Mouse (Mus musculus): ENCODE results near the gene Rpain. TPM values are rescaled to one million over a fixed set of nuclear protein-coding genes. Genes with fewer than 3 reads are reported as not detected.
A peak's percentile ranks its signal among the peaks of the same experiment; 100 is the strongest.

The Rpain gene
- total and polyA plus RNA-seq, 2 experiments = 38.5 to 51.5 TPM

DNA sequence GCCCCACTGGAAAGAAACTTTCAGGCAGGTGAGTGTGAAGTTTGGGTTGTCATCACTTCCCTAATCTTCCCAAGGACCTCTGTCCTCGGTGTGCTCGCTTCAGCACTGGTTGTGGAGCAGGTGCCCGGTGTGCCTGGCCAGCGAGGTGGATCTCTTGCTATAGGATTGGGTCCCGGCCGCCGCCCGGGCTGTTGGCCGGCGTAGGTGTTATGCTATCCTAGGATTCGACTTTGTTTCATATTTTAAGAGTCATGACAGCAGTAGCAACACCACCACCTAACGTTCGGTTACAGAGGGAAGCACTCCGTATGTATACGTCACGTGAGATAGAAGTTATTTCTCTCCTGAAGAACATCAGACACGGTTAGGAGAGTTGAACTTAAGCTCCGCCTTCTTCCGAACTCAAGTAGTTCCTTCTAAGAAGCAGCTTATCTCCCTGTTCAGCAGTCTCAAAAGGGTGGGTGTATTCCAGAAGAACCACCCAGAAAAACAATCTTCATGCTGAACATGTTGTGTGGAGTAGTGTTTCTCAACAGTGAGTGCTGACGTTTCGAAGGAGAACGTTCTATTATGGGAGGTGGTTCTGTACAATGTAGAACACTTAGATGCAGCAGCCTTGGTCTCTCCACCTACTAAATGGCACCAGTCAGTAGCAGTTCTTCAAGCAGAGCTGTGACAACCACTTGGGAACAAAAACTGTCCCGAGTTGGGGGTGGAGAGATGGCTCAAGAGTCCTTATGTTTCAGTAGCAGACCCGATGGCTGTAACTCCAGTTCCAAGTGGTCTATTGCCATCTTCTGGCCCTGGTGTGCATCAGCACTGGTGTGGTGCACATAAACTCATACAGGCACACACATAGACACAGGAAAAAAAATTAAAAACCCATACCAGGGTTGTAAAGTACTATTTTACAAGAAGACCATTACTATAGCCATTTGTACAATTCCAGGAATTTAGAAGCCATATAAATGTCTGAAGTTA, 837 bp downstream of the Rpain start:
- Histone ChIP-seq H3K4me3 (ENCODE audit: insufficient read depth, low read depth, low read length) (peak overlapping the region; percentile 97), H3K79me2 (ENCODE audit: control insufficient read depth, insufficient read depth, low read length) (peaks cover 13% of the 10 kb centered on the region; the same call in 1 of the 2 replicates), H3K4me1 (ENCODE audit: control insufficient read depth, insufficient read depth, low read length) (peaks cover 13% of the 10 kb centered on the region), H3K27me3 (ENCODE audit: control insufficient read depth, insufficient read depth, low read length) (no peaks in the 10 kb centered on the region), H3K9ac (ENCODE audit: low read depth, low read length) (peak overlapping the region; percentile 84), H3K36me3 (ENCODE audit: control insufficient read depth, insufficient read depth, low read length) (peaks cover 21% of the 10 kb centered on the region), H3K27ac (replicated peaks; ENCODE audit: insufficient read depth, low read depth, low read length) (peak overlapping the region; percentile 79)
- TF ChIP-seq POLR2A (IDR thresholded peaks at IDR 0.05; ENCODE audit: extremely low read depth, insufficient read depth, low read length) = no peak
- TF ChIP-seq CTCF (IDR thresholded peaks at IDR 0.05; ENCODE audit: low read depth, low read length) = peak; percentile 32; the same call in 1 of the 2 replicates
- peak; percentile 55 for DNase-seq (ENCODE audit: extremely low read depth, low read depth, low spot score)
- 11% methylated on average over 24 of the region's 24 CpGs for WGBS

- no peaks in the 10 kb centered on the region for H3K27me3 ChIP-seq (ENCODE audit: control insufficient read depth, insufficient read depth, low read length)
- peak overlapping the region; percentile 79 for H3K27ac ChIP-seq (replicated peaks; ENCODE audit: insufficient read depth, low read depth, low read length)
- no peak overlapping the region for H3K4me3 ChIP-seq (ENCODE audit: insufficient read depth, low read depth, low read length)
- H3K9ac ChIP-seq (ENCODE audit: low read depth, low read length) = no peak overlapping the region
- peaks cover 13% of the 10 kb centered on the region for H3K4me1 ChIP-seq (ENCODE audit: control insufficient read depth, insufficient read depth, low read length)
- H3K79me2 ChIP-seq (ENCODE audit: control insufficient read depth, insufficient read depth, low read length) = peaks cover 13% of the 10 kb centered on the region; the same call in 1 of the 2 replicates
- TF ChIP-seq CTCF (IDR thresholded peaks at IDR 0.05; ENCODE audit: low read depth, low read length) (no peak), POLR2A (IDR thresholded peaks at IDR 0.05; ENCODE audit: extremely low read depth, insufficient read depth, low read length) (no peak)
- peaks cover 27% of the 10 kb centered on the region for H3K36me3 ChIP-seq (ENCODE audit: control insufficient read depth, insufficient read depth, low read length)
- 16% methylated on average over 1 of the region's 1 CpGs for WGBS
- peak; percentile 96 for DNase-seq (ENCODE audit: extremely low read depth, low read depth, low spot score)
Measured at GRCm38 (mm10) chr11:70972586-70972985, 2.6 kb downstream of the Rpain start.

DNA sequence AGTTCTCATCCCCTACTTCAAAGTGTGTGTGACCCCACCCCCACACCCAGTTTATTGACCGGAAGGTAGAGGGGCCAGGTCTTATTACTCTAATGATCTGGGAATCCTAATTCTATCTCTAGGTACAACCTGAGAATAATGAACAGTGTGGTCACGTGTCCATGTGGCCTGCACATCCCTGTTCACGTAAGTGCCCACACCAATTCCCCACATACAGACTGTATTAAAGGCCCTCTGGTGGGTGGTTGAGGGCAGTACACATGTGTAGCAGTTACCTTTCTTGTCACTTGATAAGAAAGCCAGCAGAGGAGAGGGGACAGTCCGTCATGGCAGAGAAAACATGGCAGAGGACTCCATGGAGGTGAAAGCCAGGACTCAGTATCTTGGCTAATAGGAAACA, 3.9 kb downstream of the Rpain start:
- TF ChIP-seq POLR2A (IDR thresholded peaks at IDR 0.05; ENCODE audit: extremely low read depth, insufficient read depth, low read length) (no peak), CTCF (IDR thresholded peaks at IDR 0.05; ENCODE audit: low read depth, low read length) (no peak)
- no peak overlapping the region for H3K27ac ChIP-seq (replicated peaks; ENCODE audit: insufficient read depth, low read depth, low read length)
- peaks cover 11% of the 10 kb centered on the region for H3K4me1 ChIP-seq (ENCODE audit: control insufficient read depth, insufficient read depth, low read length)

DNA sequence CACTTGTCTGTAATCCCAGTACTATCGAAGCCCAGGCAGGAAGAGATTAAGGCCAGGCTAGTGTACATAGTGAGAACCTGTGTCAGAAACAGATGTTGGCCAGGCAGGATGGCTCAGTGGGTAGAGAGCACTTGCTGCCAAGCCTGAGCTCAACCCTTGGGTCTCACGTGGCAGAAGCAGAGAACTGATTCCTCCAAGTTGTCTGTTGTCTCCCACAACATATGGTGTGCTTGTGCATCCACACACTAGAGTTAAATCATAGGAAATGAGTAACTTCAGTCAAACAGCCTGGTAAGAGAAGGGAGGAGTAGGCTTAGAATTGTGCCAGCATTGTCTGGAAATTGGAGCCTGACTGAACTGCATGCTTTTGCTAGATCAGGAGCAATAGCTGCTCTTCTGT, 5.2 kb downstream of the Rpain start:
- H3K36me3 ChIP-seq (ENCODE audit: control insufficient read depth, insufficient read depth, low read length) = peaks cover 40% of the 10 kb centered on the region
- no peak overlapping the region for H3K9ac ChIP-seq (ENCODE audit: low read depth, low read length)
- no peak for DNase-seq (ENCODE audit: extremely low read depth, low read depth, low spot score)
- TF ChIP-seq CTCF (IDR thresholded peaks at IDR 0.05; ENCODE audit: low read depth, low read length) = no peak
- no peak for TF ChIP-seq POLR2A (IDR thresholded peaks at IDR 0.05; ENCODE audit: extremely low read depth, insufficient read depth, low read length)
- 75% methylated on average over 2 of the region's 2 CpGs for WGBS
- no peak overlapping the region for H3K27ac ChIP-seq (replicated peaks; ENCODE audit: insufficient read depth, low read depth, low read length)
- H3K4me1 ChIP-seq (ENCODE audit: control insufficient read depth, insufficient read depth, low read length) = peaks cover 8% of the 10 kb centered on the region
- H3K79me2 ChIP-seq (ENCODE audit: control insufficient read depth, insufficient read depth, low read length) = 0 out of 2 replicates have a peak, but pooled peaks cover 6% of the 10 kb centered on the region
- H3K4me3 ChIP-seq (ENCODE audit: insufficient read depth, low read depth, low read length) = no peak overlapping the region
- H3K27me3 ChIP-seq (ENCODE audit: control insufficient read depth, insufficient read depth, low read length) = no peaks in the 10 kb centered on the region

More for the DNA sequence above, 3.9 kb downstream of the Rpain start:
- 81% methylated on average over 4 of the region's 4 CpGs for WGBS
- Histone ChIP-seq H3K27me3 (ENCODE audit: control insufficient read depth, insufficient read depth, low read length) (no peaks in the 10 kb centered on the region), H3K36me3 (ENCODE audit: control insufficient read depth, insufficient read depth, low read length) (peaks cover 37% of the 10 kb centered on the region), H3K79me2 (ENCODE audit: control insufficient read depth, insufficient read depth, low read length) (peaks cover 13% of the 10 kb centered on the region; the same call in 1 of the 2 replicates), H3K9ac (ENCODE audit: low read depth, low read length) (no peak overlapping the region), H3K4me3 (ENCODE audit: insufficient read depth, low read depth, low read length) (no peak overlapping the region)
- DNase-seq (ENCODE audit: extremely low read depth, low read depth, low spot score) = no peak

DNA sequence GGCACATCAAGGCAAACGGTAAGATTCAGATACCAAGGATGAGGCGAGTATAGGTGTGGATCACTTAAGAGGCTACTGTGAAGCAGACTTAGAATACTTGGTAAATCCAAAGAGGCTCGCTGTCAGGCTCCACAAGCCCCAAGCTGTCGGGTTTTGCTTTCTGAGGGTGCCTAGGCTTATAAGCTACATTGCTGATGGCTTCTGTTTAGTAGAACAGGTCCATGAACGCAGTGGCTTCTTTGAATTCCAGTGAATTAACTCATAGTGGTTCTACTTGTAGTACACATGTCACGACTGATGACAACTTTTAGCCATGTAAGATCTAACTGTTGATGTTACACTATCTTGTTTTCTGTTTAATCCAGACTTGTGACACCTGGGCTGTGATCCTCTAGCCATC, 7.3 kb downstream of the Rpain start:
- Histone ChIP-seq H3K27me3 (ENCODE audit: control insufficient read depth, insufficient read depth, low read length) (no peaks in the 10 kb centered on the region), H3K27ac (replicated peaks; ENCODE audit: insufficient read depth, low read depth, low read length) (no peak overlapping the region), H3K36me3 (ENCODE audit: control insufficient read depth, insufficient read depth, low read length) (peaks cover 41% of the 10 kb centered on the region), H3K9ac (ENCODE audit: low read depth, low read length) (no peak overlapping the region), H3K79me2 (ENCODE audit: control insufficient read depth, insufficient read depth, low read length) (0 out of 2 replicates have a peak, but pooled peaks cover 5% of the 10 kb centered on the region), H3K4me1 (ENCODE audit: control insufficient read depth, insufficient read depth, low read length) (peaks cover 11% of the 10 kb centered on the region), H3K4me3 (ENCODE audit: insufficient read depth, low read depth, low read length) (no peak overlapping the region)
- WGBS = 92% methylated on average over 6 of the region's 6 CpGs
- no peak for DNase-seq (ENCODE audit: extremely low read depth, low read depth, low spot score)
- TF ChIP-seq POLR2A (IDR thresholded peaks at IDR 0.05; ENCODE audit: extremely low read depth, insufficient read depth, low read length) (no peak), CTCF (IDR thresholded peaks at IDR 0.05; ENCODE audit: low read depth, low read length) (no peak)
